Mouse (Mus musculus) embryonic facial prominence, embryonic 13.5 days (tissue): ENCODE data around the gene Susd3. TPM values are rescaled to one million over a fixed set of nuclear protein-coding genes. Genes with fewer than 3 reads are reported as not detected.
A peak's percentile ranks its signal among the peaks of the same experiment; 100 is the strongest.

ENCODE experiments used
- ATAC-seq: fragments of 200-750 bp; cut with Nextera tagmentation; 2 replicates; pipeline ENCODE4 v1.8.0; 2017; ENCODE audit warnings: low read depth; ENCODE audit not compliant: insufficient number of reproducible peaks, insufficient read depth, low FRiP score, low TSS enrichment
- H3K27ac ChIP-seq: fragments of 300-500 bp; sonication (generic); 2 replicates; pipeline ENCODE4 v1.5.1; 2015; ENCODE audit warnings: moderate library complexity, mild to moderate bottlenecking, inconsistent platforms
- H3K27me3 ChIP-seq: fragments of 300-500 bp; sonication (generic); 2 replicates; pipeline ENCODE4 v1.6.1; 2015; ENCODE audit warnings: mild to moderate bottlenecking, inconsistent platforms
- H3K36me3 ChIP-seq: fragments of 300-500 bp; sonication (generic); 2 replicates; pipeline ENCODE4 v1.6.1; 2015; ENCODE audit warnings: mild to moderate bottlenecking, inconsistent platforms
- H3K4me1 ChIP-seq: fragments of 300-500 bp; sonication (generic); 2 replicates; pipeline ENCODE4 v1.6.1; 2015; ENCODE audit warnings: inconsistent platforms
- H3K4me2 ChIP-seq: fragments of 300-500 bp; sonication (generic); 2 replicates; pipeline ENCODE4 v1.6.1; 2015; ENCODE audit warnings: moderate library complexity, mild to moderate bottlenecking, inconsistent platforms
- H3K4me3 ChIP-seq: fragments of 300-500 bp; sonication (generic); 2 replicates; pipeline ENCODE4 v1.5.1; 2015; ENCODE audit warnings: mild to moderate bottlenecking, inconsistent platforms
- H3K9ac ChIP-seq: fragments of 300-500 bp; sonication (generic); 2 replicates; pipeline ENCODE4 v1.6.1; 2015; ENCODE audit warnings: mild to moderate bottlenecking, inconsistent platforms
- H3K9me3 ChIP-seq: fragments of 300-500 bp; sonication (generic); 2 replicates; pipeline ENCODE4 v1.6.1; 2016; ENCODE audit warnings: inconsistent platforms
- WGBS: fragments of 180-500 bp; shearing (Covaris S2); methylation state at CpG from one replicate; pipeline ENCODE4 v1.1.7; 2015; ENCODE audit warnings: mixed read lengths; 5-methylcytosine and 5-hydroxymethylcytosine counted together
- polyA plus RNA-seq: library from polyadenylated mRNA; unstranded; fragments of >200 nt; fragmentation: Nextera tagmentation; extraction: Ambion mirVana; gene quantifications from 2 replicates; pipeline ENCODE4 v1.2.1, GENCODE M21; 2015

Gene Susd3
- polyA plus RNA-seq, 1 experiment from 2014 or later = 2.8 TPM

DNA sequence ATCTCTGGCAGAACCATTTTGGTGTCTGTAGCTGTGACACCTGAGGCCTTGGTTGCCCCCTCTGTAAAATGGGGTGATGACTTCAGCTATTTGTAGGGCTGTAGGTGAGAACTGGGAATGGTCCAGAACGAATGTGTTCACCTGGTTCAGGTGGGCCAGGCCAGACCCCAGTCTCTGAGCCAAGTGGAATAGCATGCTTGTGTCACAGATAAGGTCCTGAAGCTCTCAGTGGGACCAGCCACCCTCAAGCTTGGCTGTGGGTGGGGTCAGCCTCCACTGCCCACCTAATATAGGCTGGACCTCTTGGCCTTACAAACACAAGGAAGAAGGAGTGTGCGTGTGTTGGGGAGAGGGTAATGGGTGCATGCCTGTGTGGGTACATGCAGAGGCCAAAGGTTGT, 42.2 kb downstream of the Susd3 start:
- H3K27me3 ChIP-seq = no peaks in the 10 kb centered on the region
- WGBS = 93% methylated on average over 2 of the region's 2 CpGs

DNA sequence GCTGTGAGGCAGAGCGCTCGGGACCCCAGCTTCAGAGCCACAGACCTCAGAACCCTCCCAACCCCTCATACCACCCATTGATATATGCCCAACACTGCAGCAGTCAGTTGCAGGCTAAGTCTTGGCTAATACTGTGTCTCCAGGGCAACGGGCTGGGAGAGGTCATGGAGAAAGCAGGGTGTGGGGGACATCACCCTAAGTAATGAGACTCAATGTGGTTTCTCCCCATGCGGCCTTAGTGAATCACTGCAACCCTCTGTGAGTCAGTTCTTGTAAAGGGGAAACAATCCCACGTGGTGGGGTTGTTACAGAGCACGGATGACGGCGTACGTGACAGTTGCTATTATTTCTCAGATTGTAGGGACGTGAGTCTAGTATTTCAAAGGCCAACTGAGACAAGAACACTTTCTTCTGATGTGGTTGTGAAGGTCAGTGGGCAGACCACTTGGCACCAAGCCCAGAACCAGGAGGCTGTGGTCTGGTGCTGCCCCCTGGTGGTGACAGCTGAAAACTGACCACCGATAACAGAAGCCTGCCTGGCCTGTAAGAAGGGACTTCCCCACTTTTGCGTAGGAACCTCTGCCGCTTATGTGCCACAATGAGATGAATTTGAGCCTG, 43.0 kb downstream of the Susd3 start:
- H3K4me1 ChIP-seq = peaks cover 13% of the 10 kb centered on the region
- H3K4me3 ChIP-seq = no peak overlapping the region
- no peak overlapping the region for H3K27ac ChIP-seq
- WGBS = 36% methylated on average over 13 of the region's 13 CpGs
- no peaks in the 10 kb centered on the region for H3K9me3 ChIP-seq
- H3K9ac ChIP-seq = no peak overlapping the region
- H3K36me3 ChIP-seq = peaks cover 42% of the 10 kb centered on the region
- H3K27me3 ChIP-seq = no peaks in the 10 kb centered on the region
- no peak overlapping the region for H3K4me2 ChIP-seq
- ATAC-seq = 0 out of 2 replicates have a peak, but pooled peaks have one; percentile 8

More for the DNA sequence above, 42.2 kb downstream of the Susd3 start:
- no peak overlapping the region for H3K4me3 ChIP-seq
- H3K27ac ChIP-seq = no peak overlapping the region
- no peak overlapping the region for H3K9ac ChIP-seq
- no peak overlapping the region for H3K4me2 ChIP-seq
- H3K4me1 ChIP-seq = peaks cover 16% of the 10 kb centered on the region
- no peak for ATAC-seq
- peaks cover 42% of the 10 kb centered on the region for H3K36me3 ChIP-seq
- H3K9me3 ChIP-seq = no peaks in the 10 kb centered on the region

DNA sequence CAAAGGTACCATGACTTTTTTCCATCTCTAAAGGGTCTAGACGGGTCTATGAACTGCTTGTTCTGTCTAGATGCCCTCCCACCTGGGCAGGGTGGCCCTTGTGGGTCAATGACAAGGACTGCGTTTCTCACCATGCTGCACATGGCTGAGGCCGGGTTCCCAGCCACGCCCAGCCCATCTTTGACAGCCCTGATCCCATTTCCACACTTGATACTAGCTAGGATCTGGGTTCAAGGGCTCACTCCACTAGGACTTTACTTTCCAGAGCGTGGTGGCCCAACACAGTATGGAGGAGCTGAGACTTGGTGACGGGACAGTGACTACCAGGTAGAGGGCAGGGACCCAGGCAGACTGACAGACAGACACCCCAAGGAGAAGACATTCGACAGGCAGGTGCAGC, 46.0 kb downstream of the Susd3 start:
- peaks cover 39% of the 10 kb centered on the region for H3K36me3 ChIP-seq
- no peak for ATAC-seq
- WGBS = 84% methylated on average over 7 of the region's 7 CpGs
- H3K9me3 ChIP-seq = no peaks in the 10 kb centered on the region
- H3K4me3 ChIP-seq = no peak overlapping the region
- no peak overlapping the region for H3K9ac ChIP-seq
- H3K27me3 ChIP-seq = no peaks in the 10 kb centered on the region
- H3K4me1 ChIP-seq = 0 out of 2 replicates have a peak, but pooled peaks cover 6% of the 10 kb centered on the region
- no peak overlapping the region for H3K27ac ChIP-seq
- no peak overlapping the region for H3K4me2 ChIP-seq

DNA sequence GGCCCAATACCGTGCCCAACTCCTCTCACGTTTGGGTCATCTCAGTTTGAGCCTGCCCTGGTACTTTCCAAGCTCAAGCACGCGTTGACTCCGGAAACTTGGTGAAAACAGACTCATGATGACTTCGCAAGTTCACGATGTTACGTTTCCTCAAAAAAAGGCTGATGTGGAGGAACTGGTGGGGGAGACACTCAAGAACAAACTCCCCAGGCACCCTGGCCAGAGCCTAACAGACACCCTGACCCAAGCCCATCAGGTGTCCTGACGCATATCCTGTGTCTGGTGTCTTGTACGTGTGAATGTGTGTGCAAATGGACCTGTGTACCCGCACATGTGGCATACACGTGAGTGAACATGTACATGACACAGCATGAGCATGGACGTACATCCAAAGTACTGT, 47.8 kb downstream of the Susd3 start:
- no peaks in the 10 kb centered on the region for H3K9me3 ChIP-seq
- H3K4me2 ChIP-seq = no peak overlapping the region
- H3K4me3 ChIP-seq = no peak overlapping the region
- 0 out of 2 replicates have a peak, but pooled peaks cover 6% of the 10 kb centered on the region for H3K4me1 ChIP-seq
- 87% methylated on average over 13 of the region's 13 CpGs for WGBS
- no peak for ATAC-seq
- H3K36me3 ChIP-seq = peaks cover 35% of the 10 kb centered on the region
- no peak overlapping the region for H3K9ac ChIP-seq
- no peaks in the 10 kb centered on the region for H3K27me3 ChIP-seq
- H3K27ac ChIP-seq = no peak overlapping the region

DNA sequence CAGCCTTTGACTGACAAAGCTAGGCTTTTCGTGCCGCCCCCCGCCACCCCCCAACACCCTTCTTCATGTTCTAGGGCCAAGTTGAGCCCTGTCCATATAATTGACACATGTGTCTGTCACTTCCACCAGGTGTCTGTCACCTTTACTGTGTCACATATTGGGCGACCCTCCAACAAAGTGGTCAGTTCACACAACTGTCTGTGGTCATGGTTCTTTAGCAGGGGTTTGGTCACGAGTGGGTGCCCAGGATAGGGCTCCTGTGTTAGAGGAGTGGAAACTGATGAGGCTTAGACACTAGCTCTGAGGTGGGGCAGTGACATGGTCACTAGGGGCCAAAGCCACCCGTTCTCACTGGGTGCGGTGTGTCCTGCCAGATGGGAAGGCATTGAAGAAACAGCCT, 48.6 kb downstream of the Susd3 start:
- 92% methylated on average over 7 of the region's 7 CpGs for WGBS
- H3K36me3 ChIP-seq = peaks cover 41% of the 10 kb centered on the region
- no peaks in the 10 kb centered on the region for H3K27me3 ChIP-seq
- H3K9ac ChIP-seq = no peak overlapping the region
- no peak overlapping the region for H3K4me2 ChIP-seq
- ATAC-seq = no peak
- no peak overlapping the region for H3K27ac ChIP-seq
- no peaks in the 10 kb centered on the region for H3K9me3 ChIP-seq
- no peaks in the 10 kb centered on the region for H3K4me1 ChIP-seq
- H3K4me3 ChIP-seq = no peak overlapping the region

DNA sequence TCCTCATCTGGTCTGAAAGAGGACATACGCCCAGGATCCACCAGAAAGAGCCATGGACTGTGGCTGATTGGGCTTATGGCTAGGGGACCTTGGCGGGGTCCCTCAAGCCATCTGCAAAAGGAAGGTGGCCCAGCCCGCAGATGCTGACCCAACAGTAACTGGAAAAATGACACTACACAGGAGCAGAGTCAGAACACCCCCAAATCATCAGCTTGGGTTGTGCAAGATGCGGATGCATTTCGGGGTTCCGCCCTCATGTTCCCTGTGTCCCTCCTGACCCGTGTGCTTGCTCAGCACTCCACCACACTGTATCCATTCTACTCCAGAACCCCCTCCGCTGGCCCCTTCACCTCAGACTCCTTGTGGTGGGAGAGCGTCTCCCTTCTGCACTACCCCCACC, 49.8 kb downstream of the Susd3 start:
- Histone ChIP-seq H3K36me3 (peaks cover 39% of the 10 kb centered on the region), H3K9ac (no peak overlapping the region), H3K4me1 (no peaks in the 10 kb centered on the region), H3K4me2 (no peak overlapping the region), H3K27ac (no peak overlapping the region), H3K9me3 (no peaks in the 10 kb centered on the region), H3K27me3 (no peaks in the 10 kb centered on the region), H3K4me3 (no peak overlapping the region)
- WGBS = 87% methylated on average over 9 of the region's 9 CpGs
- ATAC-seq = no peak

DNA sequence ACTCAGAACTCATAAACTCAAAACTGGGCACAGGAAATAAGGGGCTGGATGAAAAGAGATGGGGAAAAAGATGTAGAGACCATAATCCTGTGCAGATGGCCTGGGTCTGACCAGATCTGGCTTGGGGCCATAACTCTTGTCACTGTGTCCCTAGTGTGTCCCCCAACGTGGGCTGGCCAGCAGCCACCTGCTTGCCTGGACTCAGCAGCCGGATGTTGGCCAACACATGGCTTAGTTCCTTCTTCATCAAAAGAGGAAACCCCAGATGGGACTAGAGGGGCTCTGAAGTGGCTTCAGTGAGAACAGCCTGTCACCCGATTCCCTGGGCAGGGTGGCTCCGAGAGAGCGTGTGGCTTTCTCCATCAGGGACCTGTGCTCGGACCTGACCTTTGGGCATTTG, 51.7 kb downstream of the Susd3 start:
- 71% methylated on average over 6 of the region's 6 CpGs for WGBS
- Histone ChIP-seq H3K9ac (no peak overlapping the region), H3K4me2 (no peak overlapping the region), H3K4me1 (peaks cover 7% of the 10 kb centered on the region), H3K27ac (no peak overlapping the region), H3K4me3 (no peak overlapping the region), H3K9me3 (no peaks in the 10 kb centered on the region), H3K27me3 (no peaks in the 10 kb centered on the region), H3K36me3 (peaks cover 23% of the 10 kb centered on the region)
- no peak for ATAC-seq

DNA sequence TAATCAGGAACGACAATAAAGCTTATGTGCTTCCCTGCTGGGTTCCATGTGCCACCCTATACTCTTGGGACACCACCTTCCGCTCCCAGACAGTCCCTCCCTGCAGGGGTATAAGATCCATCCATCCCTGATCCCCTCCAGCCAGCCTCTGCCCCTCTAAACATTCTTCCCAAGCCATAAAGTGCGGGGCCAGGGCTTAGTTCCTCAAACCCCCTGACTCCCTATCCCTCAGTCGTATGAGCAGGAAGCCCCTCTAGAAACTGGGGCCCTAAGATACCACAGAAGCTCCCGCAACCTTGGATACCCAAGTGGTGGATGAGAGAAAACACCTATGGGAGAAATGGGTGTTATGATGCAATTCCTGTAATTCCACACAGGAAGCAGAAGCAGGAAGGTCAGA, 52.3 kb downstream of the Susd3 start:
- WGBS = 86% methylated on average over 5 of the region's 5 CpGs
- Histone ChIP-seq H3K36me3 (peaks cover 23% of the 10 kb centered on the region), H3K4me2 (no peak overlapping the region), H3K9me3 (no peaks in the 10 kb centered on the region), H3K27ac (no peak overlapping the region), H3K4me3 (no peak overlapping the region), H3K9ac (no peak overlapping the region), H3K4me1 (peaks cover 13% of the 10 kb centered on the region), H3K27me3 (no peaks in the 10 kb centered on the region)
- no peak for ATAC-seq

DNA sequence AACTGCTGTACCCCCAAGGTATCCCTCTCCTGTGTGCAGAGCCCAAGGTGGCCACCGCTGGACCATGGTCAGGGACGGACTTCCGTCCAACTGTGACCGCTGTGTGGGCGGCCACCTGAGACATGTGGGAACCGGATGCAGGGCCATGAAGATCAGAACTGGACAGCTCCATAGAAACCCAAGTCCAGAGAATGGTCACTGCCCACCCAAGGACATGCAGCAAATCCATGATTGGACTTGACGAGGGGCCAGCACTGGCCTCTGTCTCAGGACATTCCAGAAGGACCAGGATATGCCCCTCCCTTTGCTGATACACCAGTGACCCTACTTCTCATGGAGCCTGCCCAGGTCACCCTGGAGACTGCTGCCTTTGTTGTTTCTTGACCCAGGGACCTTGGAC, 52.9 kb downstream of the Susd3 start:
- H3K36me3 ChIP-seq = peaks cover 23% of the 10 kb centered on the region
- H3K4me2 ChIP-seq = no peak overlapping the region
- H3K4me3 ChIP-seq = no peak overlapping the region
- H3K27me3 ChIP-seq = no peaks in the 10 kb centered on the region
- H3K27ac ChIP-seq = no peak overlapping the region
- peaks cover 18% of the 10 kb centered on the region for H3K4me1 ChIP-seq
- H3K9me3 ChIP-seq = no peaks in the 10 kb centered on the region
- H3K9ac ChIP-seq = no peak overlapping the region
- 89% methylated on average over 7 of the region's 7 CpGs for WGBS
- no peak for ATAC-seq

DNA sequence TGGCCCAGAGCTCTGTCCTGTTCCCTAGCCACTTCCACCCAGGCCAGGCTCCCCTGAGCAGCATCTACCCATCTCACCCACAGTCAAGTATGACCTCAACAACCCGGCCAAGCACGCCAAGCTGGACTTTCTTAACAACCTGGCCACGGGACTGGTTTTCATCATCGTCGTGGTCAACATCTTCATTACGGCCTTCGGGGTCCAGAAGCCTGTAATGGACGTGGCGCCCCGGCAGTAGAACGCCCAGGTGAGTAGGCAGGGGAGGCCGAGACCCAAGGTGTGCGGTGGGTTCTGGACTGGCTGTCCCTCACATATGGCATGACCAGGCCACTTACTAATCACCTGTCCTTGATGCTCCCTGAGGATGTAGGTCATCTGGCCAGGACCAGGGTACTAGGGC, 53.7 kb downstream of the Susd3 start:
- no peak overlapping the region for H3K4me3 ChIP-seq
- H3K9ac ChIP-seq = no peak overlapping the region
- no peaks in the 10 kb centered on the region for H3K27me3 ChIP-seq
- WGBS = 94% methylated on average over 13 of the region's 13 CpGs
- no peak overlapping the region for H3K27ac ChIP-seq
- no peak overlapping the region for H3K4me2 ChIP-seq
- no peak for ATAC-seq
- peaks cover 20% of the 10 kb centered on the region for H3K4me1 ChIP-seq
- no peaks in the 10 kb centered on the region for H3K9me3 ChIP-seq
- peaks cover 23% of the 10 kb centered on the region for H3K36me3 ChIP-seq

DNA sequence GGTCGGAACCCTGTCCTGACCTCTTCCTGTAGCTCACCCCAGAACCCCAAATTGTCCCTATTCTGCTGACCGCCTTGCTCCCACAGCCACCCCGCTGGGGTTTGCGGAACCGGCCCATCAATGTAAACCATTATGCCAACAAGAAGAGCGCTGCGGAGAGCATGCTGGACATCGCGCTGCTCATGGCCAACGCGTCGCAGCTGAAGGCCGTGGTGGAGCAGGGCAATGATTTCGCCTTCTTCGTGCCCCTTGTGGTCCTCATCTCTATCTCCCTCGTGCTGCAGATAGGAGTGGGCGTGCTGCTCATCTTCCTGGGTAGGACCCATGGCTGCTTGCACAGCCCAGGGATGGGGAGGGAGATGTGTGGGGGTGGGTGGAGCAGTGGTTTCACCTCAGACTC, 54.9 kb downstream of the Susd3 start:
- peaks cover 23% of the 10 kb centered on the region for H3K36me3 ChIP-seq
- no peaks in the 10 kb centered on the region for H3K27me3 ChIP-seq
- no peaks in the 10 kb centered on the region for H3K9me3 ChIP-seq
- H3K27ac ChIP-seq = no peak overlapping the region
- H3K9ac ChIP-seq = no peak overlapping the region
- no peak for ATAC-seq
- 94% methylated on average over 17 of the region's 17 CpGs for WGBS
- H3K4me3 ChIP-seq = no peak overlapping the region
- no peak overlapping the region for H3K4me2 ChIP-seq
- peaks cover 24% of the 10 kb centered on the region for H3K4me1 ChIP-seq

DNA sequence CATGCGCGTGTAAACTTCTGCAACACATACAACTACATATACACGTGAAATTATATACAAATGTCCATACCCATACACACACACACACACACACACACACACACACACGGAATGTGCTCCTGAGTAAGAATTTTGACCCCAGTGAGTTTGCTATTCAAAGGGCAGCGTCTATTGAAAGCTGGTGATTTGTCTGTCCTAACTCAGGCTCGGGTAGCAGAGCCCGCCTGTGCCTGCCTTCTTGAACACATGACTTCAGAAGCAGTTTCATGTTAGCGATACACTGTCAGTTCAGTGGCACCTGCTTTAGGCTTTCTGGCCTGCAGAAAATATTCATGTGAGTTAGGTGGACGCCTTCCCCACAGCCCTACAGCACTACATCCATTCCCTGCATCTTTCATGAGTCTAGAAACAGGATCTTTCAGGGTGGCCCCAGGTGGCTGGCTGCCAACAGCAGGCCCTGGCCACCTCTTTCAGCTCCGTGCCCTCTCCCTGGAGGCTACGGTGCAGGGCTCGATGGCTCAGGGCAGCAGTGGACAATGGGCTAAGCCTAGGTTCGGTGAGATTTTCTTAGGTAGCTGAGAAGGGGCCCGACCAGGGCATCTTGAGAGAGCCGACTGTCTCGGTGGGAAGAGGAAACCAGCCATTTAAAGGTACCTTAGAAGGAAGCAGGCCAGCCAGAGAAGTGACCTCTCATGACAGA, 56.2 kb downstream of the Susd3 start:
- Histone ChIP-seq H3K4me3 (no peak overlapping the region), H3K27ac (no peak overlapping the region), H3K4me2 (no peak overlapping the region), H3K36me3 (peaks cover 23% of the 10 kb centered on the region), H3K9me3 (no peaks in the 10 kb centered on the region), H3K27me3 (no peaks in the 10 kb centered on the region), H3K4me1 (peaks cover 33% of the 10 kb centered on the region), H3K9ac (no peak overlapping the region)
- WGBS = 72% methylated on average over 16 of the region's 16 CpGs
- ATAC-seq = no peak
